Mouse (Mus musculus) ES-E14 (cell line): ENCODE measurements around the gene Irf1.

Source experiments
- CHD2 ChIP-seq: IDR thresholded peaks from 2 replicates; pipeline ENCODE4 v1.6.1; 2014; ENCODE audit warnings: mild to moderate bottlenecking, low read depth, low read length, inconsistent platforms
- HCFC1 ChIP-seq: IDR thresholded peaks from 2 replicates; pipeline ENCODE4 v1.6.1; 2012; ENCODE audit warnings: low read length, inconsistent platforms, borderline replicate concordance; ENCODE audit not compliant: insufficient read depth
- MAFK ChIP-seq: IDR thresholded peaks from 2 replicates; pipeline ENCODE4 v1.6.1; 2014; ENCODE audit warnings: mild to moderate bottlenecking, low read depth, low read length, inconsistent platforms; ENCODE audit not compliant: insufficient read depth
- ZC3H11A ChIP-seq: IDR thresholded peaks from 2 replicates; pipeline ENCODE4 v1.6.1; 2012; ENCODE audit warnings: low read depth, mild to moderate bottlenecking, inconsistent platforms, low read length, borderline replicate concordance
- ZNF384 ChIP-seq: IDR thresholded peaks from 2 replicates; pipeline ENCODE4 v1.6.1; 2012; ENCODE audit warnings: low read depth, low read length, inconsistent platforms

- no peak for TF ChIP-seq HCFC1
- TF ChIP-seq ZC3H11A, result no peak
- no peak for TF ChIP-seq CHD2
- TF ChIP-seq ZNF384, result no peak
- no peak for TF ChIP-seq MAFK
Measured at GRCm38 (mm10) chr11:53803494-53803893, 33.7 kb downstream of the Irf1 start.
